In the genomic region with DNA sequence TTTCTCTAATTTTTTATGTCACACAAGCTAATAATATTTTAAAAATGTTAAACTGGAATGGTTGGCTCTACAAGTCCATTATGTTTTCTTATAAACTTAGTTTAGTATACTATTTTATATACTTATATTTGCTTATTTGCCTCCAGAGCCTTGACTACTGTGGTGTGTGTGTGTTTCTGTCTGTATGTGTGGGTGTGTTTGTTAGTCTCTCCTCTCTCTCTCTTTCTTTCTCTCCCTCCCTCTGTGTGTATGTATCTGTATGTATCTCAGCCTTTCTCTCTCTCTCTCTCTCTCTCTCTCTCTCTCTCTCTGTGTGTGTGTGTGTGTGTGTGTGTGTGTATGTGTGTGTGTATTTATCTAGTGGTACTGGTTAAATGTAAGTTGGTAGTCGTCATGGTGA, we compare ENCODE assay signal across 21 mouse cellular contexts.
A peak's percentile ranks its signal among the peaks of the same experiment; 100 is the strongest.
DNase-seq lines count a peak whose midpoint lies in the region; ATAC-seq lines count a peak whose summit lies in the region.
"Had no signal": no experiment of that assay in that cellular context is flagged by ENCODE, and none has a peak within 500 bp of the region (broad histone marks: within the 10 kb centered on the region; RNA-seq: fewer than 3 reads in every experiment).

No protein-coding gene starts in this region.

- no peak overlapping the region for H3K4me2 ChIP-seq in forebrain, embryonic 14.5 days (ENCODE audit: low read length)
- no peak overlapping the region for H3K4me2 ChIP-seq in forebrain, embryonic 12.5 days
- no peak overlapping the region for H3K4me2 ChIP-seq in forebrain, embryonic 16.5 days (ENCODE audit: low read length)
- no peak overlapping the region for H3K4me2 ChIP-seq in forebrain, embryonic 13.5 days
- H3K4me2 ChIP-seq in neural tube, embryonic 13.5 days = no peak overlapping the region
- H3K4me2 ChIP-seq in neural tube, embryonic 15.5 days = no peak overlapping the region
- H3K4me2 ChIP-seq: embryonic facial prominence, embryonic 12.5 days had no signal

- no peaks in the 10 kb centered on the region for H3K9me3 ChIP-seq in forebrain, embryonic 14.5 days (replicated peaks; ENCODE audit: control insufficient read depth, low read length)
- H3K9me3 ChIP-seq in forebrain, embryonic 12.5 days = no peaks in the 10 kb centered on the region
- no peaks in the 10 kb centered on the region for H3K9me3 ChIP-seq in forebrain, embryonic 16.5 days (ENCODE audit: control insufficient read depth, low read length)
- H3K9me3 ChIP-seq in forebrain, embryonic 13.5 days (replicated peaks) = no peaks in the 10 kb centered on the region; the same call in 1 of the 2 replicates
- H3K9me3 ChIP-seq in neural tube, embryonic 13.5 days = no peaks in the 10 kb centered on the region
- no peaks in the 10 kb centered on the region for H3K9me3 ChIP-seq in neural tube, embryonic 15.5 days (replicated peaks)
- H3K9me3 ChIP-seq: embryonic facial prominence, embryonic 10.5 days; embryonic facial prominence, embryonic 12.5 days; G1E had no signal

- whole genome bisulfite sequencing in forebrain, embryonic 14.5 days = 61% methylated on average over 1 of the region's 1 CpGs
- 52% methylated on average over 1 of the region's 1 CpGs for WGBS in forebrain, embryonic 12.5 days
- 62% methylated on average over 1 of the region's 1 CpGs for WGBS in forebrain, embryonic 16.5 days
- WGBS in forebrain, embryonic 13.5 days = 71% methylated on average over 1 of the region's 1 CpGs
- 77% methylated on average over 1 of the region's 1 CpGs for WGBS in neural tube, embryonic 13.5 days
- WGBS in neural tube, embryonic 15.5 days = 52% methylated on average over 1 of the region's 1 CpGs

- H3K4me3 ChIP-seq in forebrain, embryonic 14.5 days (ENCODE audit: low read depth, low read length) = no peak overlapping the region
- no peak overlapping the region for H3K4me3 ChIP-seq in forebrain, embryonic 12.5 days (replicated peaks)
- no peak overlapping the region for H3K4me3 ChIP-seq in forebrain, embryonic 16.5 days (replicated peaks; ENCODE audit: low read length)
- no peak overlapping the region for H3K4me3 ChIP-seq in forebrain, embryonic 13.5 days
- H3K4me3 ChIP-seq in neural tube, embryonic 13.5 days = no peak overlapping the region
- H3K4me3 ChIP-seq in neural tube, embryonic 15.5 days (replicated peaks) = no peak overlapping the region
- H3K4me3 ChIP-seq: embryonic facial prominence, embryonic 10.5 days; embryonic facial prominence, embryonic 12.5 days had no signal

- H3K9ac ChIP-seq in forebrain, embryonic 14.5 days (ENCODE audit: low read length) = no peak overlapping the region
- H3K9ac ChIP-seq in forebrain, embryonic 12.5 days = no peak overlapping the region
- no peak overlapping the region for H3K9ac ChIP-seq in forebrain, embryonic 16.5 days (replicated peaks; ENCODE audit: low read depth, low read length)
- no peak overlapping the region for H3K9ac ChIP-seq in forebrain, embryonic 13.5 days
- no peak overlapping the region for H3K9ac ChIP-seq in neural tube, embryonic 13.5 days
- H3K9ac ChIP-seq in neural tube, embryonic 15.5 days (replicated peaks) = no peak overlapping the region
- H3K9ac ChIP-seq: embryonic facial prominence, embryonic 12.5 days had no signal

- no peaks in the 10 kb centered on the region for H3K4me1 ChIP-seq in forebrain, embryonic 14.5 days (ENCODE audit: control insufficient read depth, insufficient read depth, low read length)
- no peaks in the 10 kb centered on the region for H3K4me1 ChIP-seq in forebrain, embryonic 12.5 days
- no peaks in the 10 kb centered on the region for H3K4me1 ChIP-seq in forebrain, embryonic 16.5 days (replicated peaks; ENCODE audit: control insufficient read depth, insufficient read depth, low read length)
- no peaks in the 10 kb centered on the region for H3K4me1 ChIP-seq in forebrain, embryonic 13.5 days
- H3K4me1 ChIP-seq in neural tube, embryonic 13.5 days (replicated peaks) = no peaks in the 10 kb centered on the region
- H3K4me1 ChIP-seq in neural tube, embryonic 15.5 days = no peaks in the 10 kb centered on the region
- H3K4me1 ChIP-seq: embryonic facial prominence, embryonic 10.5 days; embryonic facial prominence, embryonic 12.5 days had no signal

- 0 out of 2 replicates have a peak, but pooled peaks have one; percentile 55 for ATAC-seq in forebrain, embryonic 14.5 days
- no peak for ATAC-seq in forebrain, embryonic 12.5 days (ENCODE audit: low FRiP score)
- ATAC-seq in forebrain, embryonic 16.5 days = peak; percentile 72
- ATAC-seq in forebrain, embryonic 13.5 days = no peak
- ATAC-seq in neural tube, embryonic 13.5 days (ENCODE audit: low read depth) = 0 out of 2 replicates have a peak, but pooled peaks have one; percentile 40
- ATAC-seq in neural tube, embryonic 15.5 days (ENCODE audit: low FRiP score) = no peak
- ATAC-seq: activated CD4-positive, CD25-positive, alpha-beta regulatory T cell, adult 4 months; CD4-positive, CD25-positive, alpha-beta regulatory T cell, adult 4 months; Patski had no signal

- no peaks in the 10 kb centered on the region for H3K36me3 ChIP-seq in forebrain, embryonic 14.5 days (ENCODE audit: control insufficient read depth, insufficient read depth, low read length)
- H3K36me3 ChIP-seq in forebrain, embryonic 12.5 days (replicated peaks) = no peaks in the 10 kb centered on the region
- H3K36me3 ChIP-seq in forebrain, embryonic 16.5 days (ENCODE audit: control insufficient read depth, insufficient read depth) = no peaks in the 10 kb centered on the region
- H3K36me3 ChIP-seq in forebrain, embryonic 13.5 days (ENCODE audit: poor library complexity, severe bottlenecking) = no peaks in the 10 kb centered on the region
- no peaks in the 10 kb centered on the region for H3K36me3 ChIP-seq in neural tube, embryonic 13.5 days
- H3K36me3 ChIP-seq in neural tube, embryonic 15.5 days = no peaks in the 10 kb centered on the region
- H3K36me3 ChIP-seq: embryonic facial prominence, embryonic 10.5 days; embryonic facial prominence, embryonic 12.5 days; G1E had no signal

- DNase-seq in forebrain, embryonic 14.5 days (ENCODE audit: low spot score) = no peak
- DNase-seq: adrenal gland, adult 8-10 months; adrenal gland, postnatal 14 days; adrenal gland, postnatal 36 days; B cell, adult 2 months; cerebellum, adult 11-12 months; cerebellum, adult 2 months; cerebellum, adult 9-10 months; cerebellum, postnatal 25 days had no signal

- no peaks in the 10 kb centered on the region for H3K27me3 ChIP-seq in forebrain, embryonic 14.5 days (replicated peaks; ENCODE audit: control insufficient read depth, insufficient read depth, low read length)
- no peaks in the 10 kb centered on the region for H3K27me3 ChIP-seq in forebrain, embryonic 12.5 days
- H3K27me3 ChIP-seq in forebrain, embryonic 16.5 days (replicated peaks; ENCODE audit: control insufficient read depth, insufficient read depth, low read length) = no peaks in the 10 kb centered on the region
- H3K27me3 ChIP-seq in forebrain, embryonic 13.5 days = no peaks in the 10 kb centered on the region
- no peaks in the 10 kb centered on the region for H3K27me3 ChIP-seq in neural tube, embryonic 13.5 days
- no peaks in the 10 kb centered on the region for H3K27me3 ChIP-seq in neural tube, embryonic 15.5 days (replicated peaks)
- H3K27me3 ChIP-seq: CH12.LX; embryonic facial prominence, embryonic 12.5 days; Patski had no signal

- no peak overlapping the region for H3K27ac ChIP-seq in forebrain, embryonic 14.5 days (ENCODE audit: low read depth, low read length)
- no peak overlapping the region for H3K27ac ChIP-seq in forebrain, embryonic 12.5 days
- no peak overlapping the region for H3K27ac ChIP-seq in forebrain, embryonic 16.5 days (ENCODE audit: low read length)
- no peak overlapping the region for H3K27ac ChIP-seq in forebrain, embryonic 13.5 days
- no peak overlapping the region for H3K27ac ChIP-seq in neural tube, embryonic 13.5 days (replicated peaks)
- H3K27ac ChIP-seq in neural tube, embryonic 15.5 days (replicated peaks) = no peak overlapping the region
- H3K27ac ChIP-seq: embryonic facial prominence, embryonic 10.5 days; embryonic facial prominence, embryonic 12.5 days had no signal

Comparison
In these comparisons a context has a peak if more than half of its experiments do, and no peak if none do; other contexts are left out.
1. ATAC-seq: peak in forebrain, embryonic 14.5 days (single experiment), forebrain, embryonic 16.5 days (single experiment) and neural tube, embryonic 13.5 days (single experiment); none in forebrain, embryonic 12.5 days (single experiment), forebrain, embryonic 13.5 days (single experiment) and neural tube, embryonic 15.5 days (single experiment).